Mouse (Mus musculus): Measurements from ENCODE around the gene Mfap1a.
A peak's percentile ranks its signal among the peaks of the same experiment; 100 is the strongest.
"Not testable (repeated sequence)": the region's sequence is repeated elsewhere in the genome, so short reads cannot be mapped to it uniquely, and the experiment has no call there.

Mfap1a gene

DNA sequence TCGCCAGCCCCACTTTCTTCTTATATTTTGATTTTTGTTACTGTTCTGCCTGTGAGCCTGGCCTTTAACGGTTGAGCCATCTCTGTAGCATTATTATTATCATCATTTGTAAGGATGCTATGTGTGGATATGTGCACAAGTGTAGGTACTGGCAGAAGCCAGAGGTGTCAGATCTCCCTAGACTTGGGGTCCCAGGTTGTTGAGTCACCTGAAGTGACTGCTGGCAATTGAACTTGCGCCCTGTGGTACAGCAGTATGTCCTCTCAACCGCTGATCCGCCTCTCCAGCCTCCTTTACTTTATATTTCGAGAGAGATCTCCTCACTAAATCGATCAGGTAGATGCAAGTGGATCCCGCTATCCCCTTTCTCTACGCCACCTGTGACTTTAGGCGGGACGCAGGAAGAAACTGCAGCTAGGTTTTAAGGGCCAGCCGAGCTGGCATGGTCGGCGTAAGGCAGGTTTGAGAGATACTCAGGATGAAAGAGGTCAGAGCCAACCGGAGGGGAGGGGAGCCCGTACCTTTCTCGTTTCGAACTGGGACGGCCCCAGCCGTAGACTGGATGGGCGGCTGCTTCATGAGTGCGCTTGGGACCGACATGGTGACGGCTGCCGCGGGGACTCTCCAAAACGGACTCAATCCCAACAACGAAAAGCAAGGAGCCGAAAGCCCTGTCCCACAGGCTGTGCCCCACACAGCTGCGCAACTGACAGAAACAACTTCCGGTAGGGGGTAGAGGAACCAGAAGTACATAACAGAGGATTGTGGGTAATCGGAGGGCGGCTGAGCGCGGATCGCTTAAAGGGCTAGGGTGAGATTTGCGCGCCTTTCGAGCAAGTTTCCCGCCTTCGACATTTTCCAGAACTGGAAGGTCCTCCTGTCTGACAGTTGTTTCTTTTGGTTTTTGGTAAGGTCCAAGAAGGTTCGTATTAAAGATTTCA, at the start of gene Mfap1a, which contains the start of gene Wdr76:
Gene Mfap1a, minus strand, starts transcription at position 724 of the 941 bp plus-strand sequence.
Gene Wdr76, plus strand, starts transcription at position 782 of the 941 bp plus-strand sequence.
- DNase-seq (ENCODE audit: low spot score) = peak; percentile 91

DNA sequence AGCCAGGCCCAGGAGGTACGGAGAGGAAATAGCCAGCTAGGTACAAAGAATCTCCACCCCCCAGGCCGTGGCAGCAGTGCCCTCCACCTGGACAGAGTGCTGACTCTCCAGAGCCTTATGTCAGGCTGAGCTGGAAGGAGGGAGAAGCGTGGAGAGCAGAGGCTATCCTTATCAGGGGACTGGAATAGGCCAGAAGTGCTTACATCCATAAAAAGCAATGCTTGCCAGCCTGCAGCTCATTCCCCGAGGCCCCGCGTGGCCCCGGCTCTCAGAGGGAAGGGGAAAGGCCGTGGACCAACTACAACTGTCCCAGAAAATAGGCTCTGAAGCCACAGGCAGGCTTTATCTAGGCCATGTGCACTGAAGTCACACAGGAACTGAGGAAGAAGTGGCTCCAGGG, 44.8 kb upstream of the Mfap1a start:
- DNase-seq (ENCODE audit: low spot score) = peak; percentile 72

DNA sequence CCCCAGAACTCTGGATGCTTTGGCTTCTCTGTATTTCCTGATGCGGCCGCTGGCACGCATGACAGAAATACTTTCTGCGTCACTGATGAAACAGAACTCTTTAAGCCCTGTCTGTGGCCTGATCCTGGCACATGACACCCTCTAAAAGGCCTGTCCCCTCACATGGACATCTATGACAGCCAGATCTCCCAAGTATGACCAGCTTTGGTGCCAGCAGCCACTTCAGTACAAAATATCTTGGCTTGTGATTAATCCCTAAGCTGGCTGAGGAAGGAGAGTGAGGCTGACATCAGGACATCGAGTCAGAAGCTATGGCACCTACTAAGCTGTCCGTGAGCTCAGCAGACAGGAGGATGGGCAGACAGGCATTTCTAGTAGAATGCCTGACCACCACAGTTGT, 43.2 kb upstream of the Mfap1a start:
- DNase-seq (ENCODE audit: low spot score) = no peak

DNA sequence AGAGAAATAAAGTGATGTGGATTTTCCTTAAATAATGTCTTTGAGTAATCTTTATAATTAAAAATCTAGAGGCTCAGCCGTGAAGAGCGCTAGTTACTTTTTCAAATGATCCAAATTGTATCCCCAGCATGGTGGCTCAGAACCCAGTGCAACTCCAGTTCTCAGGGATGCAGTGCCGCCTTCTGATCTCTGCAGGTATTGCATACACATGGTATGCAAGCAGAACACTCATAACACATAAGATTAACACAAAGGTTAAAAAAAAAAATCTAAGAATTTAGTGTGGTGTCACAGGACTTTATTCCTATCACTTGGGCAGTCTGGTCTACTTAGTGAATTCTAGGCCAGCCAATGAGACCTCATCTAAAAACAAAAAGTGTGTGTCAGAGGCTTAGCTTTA, 38.4 kb upstream of the Mfap1a start:
- no peak for DNase-seq (ENCODE audit: low spot score)

DNA sequence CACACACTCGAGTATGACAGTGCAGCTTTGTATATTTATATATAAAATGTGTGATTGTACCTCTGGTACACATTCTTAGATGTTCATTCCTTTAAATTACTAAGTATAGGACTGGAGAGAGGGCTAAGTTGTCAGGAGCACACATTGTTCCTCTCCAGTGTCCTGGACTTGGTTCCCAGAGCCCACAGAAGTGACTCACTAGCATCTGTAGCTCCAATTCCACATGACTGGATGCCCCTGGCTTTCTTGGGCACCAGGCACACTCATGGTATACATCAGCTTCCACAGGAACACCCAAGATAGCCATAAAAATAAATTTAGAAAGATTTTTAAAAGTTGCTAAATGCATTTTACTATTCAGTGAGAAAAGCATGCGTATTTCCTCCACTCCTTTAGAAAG, 18.6 kb upstream of the Mfap1a start:
- no peak for DNase-seq (ENCODE audit: low spot score)

DNA sequence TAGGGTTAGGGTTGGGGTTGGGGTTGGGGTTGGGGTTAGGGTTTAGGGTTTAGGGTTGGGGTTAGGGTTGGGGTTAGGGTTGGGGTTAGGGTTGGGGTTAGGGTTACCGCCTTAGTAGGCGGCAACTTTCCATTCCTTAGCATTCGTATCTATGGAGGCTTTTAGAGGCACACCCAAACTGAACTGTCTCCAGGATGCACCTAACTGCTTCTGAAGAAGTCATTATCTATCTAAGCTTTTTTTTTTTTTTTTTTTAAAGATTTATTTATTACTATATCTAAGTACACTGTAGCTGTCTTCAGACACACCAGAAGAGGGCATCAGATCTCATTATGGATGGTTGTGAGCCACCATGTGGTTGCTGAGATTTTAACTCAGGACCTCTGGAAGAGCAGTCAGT, 16.4 kb upstream of the Mfap1a start:
- not testable (repeated sequence) for DNase-seq (ENCODE audit: low spot score)

DNA sequence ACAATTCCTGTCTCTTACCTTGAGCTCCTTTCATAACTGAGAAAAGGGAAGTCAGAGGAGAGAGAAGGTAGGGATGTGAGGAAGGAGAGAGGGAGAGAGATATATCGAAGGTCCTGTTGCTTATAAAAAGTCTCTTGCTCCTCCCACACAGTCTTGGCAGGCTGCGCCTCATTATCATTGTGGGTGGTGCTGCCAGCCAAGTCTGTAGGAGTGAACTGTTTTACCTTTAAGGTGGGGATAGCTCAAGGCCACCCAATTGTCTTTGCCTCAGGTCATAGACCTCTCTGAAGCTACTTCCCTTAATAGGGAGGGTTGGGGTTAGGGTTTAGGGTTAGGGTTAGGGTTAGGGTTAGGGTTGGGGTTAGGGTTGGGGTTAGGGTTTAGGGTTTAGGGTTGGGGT, 15.5 kb upstream of the Mfap1a start:
- no peak for DNase-seq (ENCODE audit: low spot score)

DNA sequence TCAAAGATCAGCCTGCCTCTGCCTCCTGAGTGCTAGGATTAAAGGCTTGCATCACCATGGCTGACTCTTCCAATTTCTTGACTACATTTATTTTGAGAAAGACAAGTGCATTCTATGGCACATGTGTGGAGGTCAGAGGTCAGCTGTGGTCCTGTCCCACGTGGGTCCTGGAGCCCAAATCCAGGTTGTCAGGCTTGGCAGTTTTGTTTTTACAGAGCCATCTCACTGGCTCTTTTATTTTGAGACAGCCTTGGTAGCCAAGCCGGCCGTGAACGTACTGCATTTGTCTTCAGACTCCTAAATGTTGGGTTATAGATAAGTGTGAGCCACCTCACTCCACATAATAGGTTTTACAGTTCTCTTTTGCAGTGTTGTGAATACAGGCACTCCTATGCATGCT, 12.2 kb upstream of the Mfap1a start:
- DNase-seq (ENCODE audit: low spot score) = not testable (repeated sequence)

DNA sequence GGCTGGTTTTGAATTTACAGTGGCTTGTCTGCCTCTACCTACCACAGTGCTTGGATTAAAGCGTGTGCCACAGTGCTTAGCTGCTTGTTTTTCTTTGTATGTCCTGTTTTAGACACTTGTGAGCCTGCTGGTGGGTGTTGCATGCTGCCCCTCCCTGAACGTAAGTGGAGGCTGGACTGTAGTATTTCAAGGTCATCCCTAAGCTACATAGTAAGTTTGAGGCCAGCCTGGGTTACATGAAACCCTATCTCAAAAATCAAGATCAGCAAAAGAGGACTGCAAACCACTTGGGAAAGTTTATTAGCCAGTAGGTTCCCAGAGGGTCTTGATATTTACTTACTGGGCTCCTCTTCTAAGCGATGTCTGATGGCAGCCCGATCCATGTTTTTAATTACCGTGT, 11.6 kb upstream of the Mfap1a start:
- DNase-seq (ENCODE audit: low spot score) = no peak

DNA sequence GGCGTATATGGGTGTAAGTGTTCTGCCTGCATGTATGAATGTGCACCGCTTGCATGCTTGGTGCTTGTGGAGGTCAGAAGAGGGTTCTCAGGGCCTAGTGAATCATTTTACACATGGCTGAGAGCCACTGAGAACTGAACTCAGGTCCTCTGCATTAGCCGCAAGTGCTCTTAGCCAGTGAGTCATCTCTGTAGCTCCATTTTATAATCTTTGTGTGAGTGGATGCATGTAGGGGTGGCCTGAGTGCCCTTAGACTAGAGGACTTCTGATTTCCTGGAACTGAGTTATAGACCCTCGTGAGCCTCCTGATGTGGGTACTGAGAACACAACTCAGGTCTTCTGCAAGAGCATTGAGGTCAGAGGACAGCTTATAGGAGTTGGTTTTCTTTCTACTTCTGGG, 7.7 kb upstream of the Mfap1a start:
- no peak for DNase-seq (ENCODE audit: low spot score)

DNA sequence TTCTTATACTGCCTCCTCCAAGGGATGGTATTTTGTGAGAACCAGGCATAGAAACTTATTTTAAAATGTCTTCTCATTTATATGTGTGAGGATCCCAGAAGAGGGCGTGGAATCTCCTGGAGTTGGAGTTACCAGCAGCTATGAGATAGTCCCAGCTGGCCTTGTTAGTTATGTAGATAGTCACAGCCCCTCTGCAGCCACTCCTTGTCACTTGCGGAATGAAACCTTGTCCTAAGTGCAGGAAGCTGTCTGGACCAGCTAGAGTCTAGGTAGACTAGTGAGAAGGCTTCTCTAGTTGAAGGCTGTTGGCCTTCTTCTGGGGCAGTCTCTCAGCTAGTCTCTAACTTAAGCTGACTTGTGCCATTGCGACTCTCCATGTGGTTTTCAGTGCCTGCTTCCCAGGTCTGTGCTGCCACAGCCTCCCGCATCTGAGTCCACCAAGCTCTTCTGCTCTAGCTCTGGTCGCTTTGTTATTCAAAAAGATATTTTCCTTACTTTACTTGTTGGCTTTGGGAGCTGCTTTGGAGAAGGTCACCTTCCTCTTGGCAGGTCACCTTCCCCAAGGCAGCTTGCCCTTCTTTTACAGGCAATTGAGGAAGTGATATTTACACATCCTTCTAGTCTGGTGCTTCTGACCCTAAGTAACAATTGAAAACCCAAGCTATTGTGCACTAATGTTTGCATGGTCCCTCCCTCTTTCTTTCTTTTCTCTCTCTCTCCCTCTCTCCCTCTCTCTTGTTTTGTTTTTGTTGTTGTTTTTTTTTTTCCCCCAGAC, 6.7 kb upstream of the Mfap1a start:
- not testable (repeated sequence) for DNase-seq (ENCODE audit: low spot score)

DNA sequence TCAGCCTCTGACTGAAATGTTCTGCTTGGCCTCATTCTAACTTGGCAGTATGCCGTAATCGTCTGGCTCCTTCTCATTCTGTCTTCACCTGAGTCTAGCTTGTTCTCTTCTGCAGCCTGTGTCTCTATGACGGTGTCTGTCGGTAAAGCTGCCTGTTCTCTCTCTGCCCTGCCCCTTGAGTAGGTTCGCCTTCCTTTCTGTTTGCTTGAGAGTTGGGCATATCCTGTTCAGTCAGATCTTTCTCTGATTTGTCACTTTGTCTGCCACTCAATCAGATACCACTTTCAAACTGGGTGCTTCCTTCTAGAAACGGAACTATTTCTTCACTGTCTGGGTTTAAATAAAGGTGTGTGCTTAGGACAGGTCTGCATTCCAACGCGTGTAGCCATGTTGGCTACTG, 4.9 kb upstream of the Mfap1a start:
- no peak for DNase-seq (ENCODE audit: low spot score)

DNA sequence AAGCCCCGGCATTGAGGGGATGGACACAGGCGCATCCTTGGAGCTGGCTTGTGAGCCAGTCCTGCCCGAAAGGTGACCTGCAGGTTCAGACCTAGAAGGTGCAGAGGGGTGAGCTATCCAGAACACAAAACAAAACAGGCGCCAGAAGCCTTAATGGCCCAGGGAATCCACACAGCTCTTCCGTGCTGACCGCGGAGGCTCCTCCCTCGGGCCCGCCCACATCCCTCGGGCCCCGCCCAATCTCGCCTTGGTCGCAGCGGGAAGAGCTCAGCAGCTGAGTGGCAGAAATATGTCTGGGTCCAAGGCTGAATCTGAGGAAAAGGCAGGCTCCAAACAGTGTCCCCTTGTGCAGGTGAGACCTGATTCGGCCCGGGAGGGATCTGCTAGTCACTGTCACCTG, 3.1 kb upstream of the Mfap1a start:
- DNase-seq (ENCODE audit: low spot score) = peak; percentile 37

DNA sequence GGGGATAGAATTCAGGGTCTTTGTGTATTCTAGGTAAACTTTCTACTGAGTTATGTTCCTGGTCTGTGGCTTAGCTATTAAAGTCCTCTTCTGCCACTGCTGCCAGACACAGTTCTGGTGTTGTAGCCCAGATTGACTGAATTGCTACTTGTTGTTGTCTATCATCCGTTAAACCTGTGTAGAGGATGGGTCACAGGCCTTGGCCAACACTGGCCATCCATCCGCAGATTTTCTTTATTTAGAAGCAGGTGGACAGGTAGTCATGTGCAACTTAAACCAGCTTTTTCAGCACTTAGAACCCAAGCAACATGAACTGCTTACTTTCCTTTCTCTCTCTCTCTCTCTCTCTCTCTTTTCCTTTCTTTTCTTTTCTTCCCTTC, 1.5 kb upstream of the Mfap1a start:
- no peak for DNase-seq (ENCODE audit: low spot score)

DNA sequence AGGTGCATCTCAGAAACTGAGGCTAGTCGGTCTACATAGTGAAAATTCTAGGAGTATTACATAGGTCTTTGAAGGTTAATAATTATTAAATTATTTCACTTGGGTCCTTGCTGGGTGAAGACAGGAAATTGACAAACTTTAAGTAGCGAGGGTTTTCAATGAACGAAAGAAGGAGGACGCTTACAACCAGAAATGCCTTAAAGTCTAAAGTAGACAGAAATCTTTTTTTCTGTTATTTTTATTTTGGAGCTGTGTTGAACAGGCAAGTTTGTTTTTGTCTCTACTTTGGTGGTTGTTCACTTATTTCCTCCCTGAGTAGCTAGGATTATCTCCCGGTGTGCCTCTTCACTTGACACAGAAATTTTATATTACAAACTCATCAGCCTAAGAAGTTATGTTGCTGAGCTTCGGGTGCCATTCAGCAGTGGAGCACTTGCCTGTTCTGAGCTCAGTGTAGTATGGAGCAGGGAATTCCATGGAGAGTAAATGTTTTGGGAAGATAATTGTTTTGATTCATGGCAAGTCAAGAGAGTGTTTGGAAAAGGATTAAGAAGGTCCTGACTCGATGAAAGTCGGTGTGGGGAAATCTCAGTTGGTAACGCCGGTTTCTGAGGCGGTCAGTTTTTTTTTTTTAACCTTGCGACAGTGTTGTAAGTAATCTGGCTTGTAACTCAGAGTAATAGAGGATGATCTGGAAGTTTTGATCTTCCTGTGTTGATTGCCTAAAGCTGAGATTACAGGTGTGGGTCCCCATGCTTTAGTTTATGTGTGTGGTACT, 897 bp upstream of the Mfap1a start:
- no peak for DNase-seq (ENCODE audit: low spot score)

DNA sequence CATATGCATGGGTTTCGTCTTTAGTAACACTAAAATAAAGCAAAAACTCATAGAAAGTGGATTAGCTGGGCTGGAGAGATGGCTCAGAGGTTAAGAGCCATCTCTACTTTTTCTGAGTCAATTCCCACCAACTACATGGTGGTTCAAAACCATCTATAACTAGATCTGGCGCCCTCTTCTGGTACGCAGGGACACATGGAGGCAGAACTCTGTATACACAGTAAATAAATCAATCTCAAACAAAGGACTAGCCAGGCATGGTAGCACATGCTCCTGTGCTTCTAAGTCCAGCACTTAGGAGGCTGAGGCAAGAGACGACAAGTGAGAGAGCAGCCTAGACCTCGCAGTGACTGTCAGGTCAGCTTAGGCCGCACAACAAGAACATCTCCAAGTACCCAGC, 4.9 kb downstream of the Mfap1a start:
- not testable (repeated sequence) for DNase-seq (ENCODE audit: low spot score)

DNA sequence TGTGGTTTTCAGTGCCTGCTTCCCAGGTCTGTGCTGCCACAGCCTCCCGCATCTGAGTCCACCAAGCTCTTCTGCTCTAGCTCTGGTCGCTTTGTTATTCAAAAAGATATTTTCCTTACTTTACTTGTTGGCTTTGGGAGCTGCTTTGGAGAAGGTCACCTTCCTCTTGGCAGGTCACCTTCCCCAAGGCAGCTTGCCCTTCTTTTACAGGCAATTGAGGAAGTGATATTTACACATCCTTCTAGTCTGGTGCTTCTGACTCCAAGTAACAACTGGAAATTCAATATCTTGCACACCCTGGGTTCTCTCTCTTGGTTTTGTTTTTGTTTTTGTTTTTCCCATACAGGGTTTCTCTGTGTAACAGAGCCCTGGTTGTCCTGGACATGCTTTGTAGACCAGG, 22.1 kb downstream of the Mfap1a start:
- not testable (repeated sequence) for DNase-seq (ENCODE audit: low spot score)

DNA sequence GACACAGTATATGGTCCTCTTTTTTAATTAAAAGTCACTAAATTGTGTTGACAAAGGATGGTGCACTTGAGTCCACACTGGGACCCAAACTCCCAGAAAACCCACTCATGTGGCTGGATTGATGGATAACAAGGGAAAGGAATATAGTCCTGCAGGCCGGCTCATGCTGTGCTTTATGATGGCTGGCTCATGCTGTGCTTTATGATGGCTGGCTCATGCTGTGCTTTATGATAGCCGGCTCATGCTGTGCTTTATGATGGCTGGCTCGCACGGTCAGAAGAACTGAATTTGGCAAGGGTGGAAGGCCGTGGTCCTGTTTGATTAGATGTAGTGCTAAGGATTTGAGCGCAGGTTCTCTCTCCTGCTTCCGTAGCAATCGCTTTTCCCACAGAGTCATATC, 22.9 kb downstream of the Mfap1a start:
- no peak for DNase-seq (ENCODE audit: low spot score)

DNA sequence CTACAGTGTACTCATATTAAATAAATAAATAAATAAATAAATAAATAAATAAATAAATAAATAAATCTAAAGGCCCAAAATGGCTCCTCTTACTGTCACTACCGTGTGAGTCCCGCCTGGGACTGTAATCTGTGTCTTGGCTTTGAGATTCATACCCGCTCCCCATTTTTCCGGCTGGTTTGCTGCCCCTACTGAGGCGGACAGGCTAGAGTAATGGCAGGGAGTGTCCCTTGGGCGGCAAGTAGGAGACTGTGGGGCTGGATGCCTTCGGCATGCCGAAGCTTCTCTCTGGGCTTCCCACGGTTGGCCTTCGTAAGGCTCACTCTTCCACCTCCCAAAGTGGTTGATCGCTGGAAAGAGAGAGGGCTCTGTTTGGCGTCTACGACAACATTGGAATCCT, 25.5 kb downstream of the Mfap1a start:
- DNase-seq (ENCODE audit: low spot score) = not testable (repeated sequence)

DNA sequence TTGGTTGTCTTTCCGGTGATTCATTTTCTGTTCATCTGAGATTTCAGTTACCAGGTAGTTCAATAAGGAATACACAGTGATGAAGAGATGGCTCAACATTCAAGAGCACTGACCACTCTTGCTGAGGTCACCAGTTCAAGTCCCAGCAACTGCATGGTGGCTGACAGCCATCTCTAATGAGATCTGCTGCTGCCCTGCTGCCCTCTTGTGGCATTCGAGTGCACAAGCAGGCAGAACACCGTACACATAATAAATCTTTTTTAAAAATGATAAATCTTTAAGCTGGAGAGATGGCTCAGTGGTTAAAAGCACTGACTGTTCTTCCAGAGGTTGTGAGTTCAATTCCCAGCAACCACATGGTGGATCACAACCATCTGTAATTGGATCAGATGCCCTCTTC, 26.0 kb downstream of the Mfap1a start:
- DNase-seq (ENCODE audit: low spot score) = peak; percentile 63

DNA sequence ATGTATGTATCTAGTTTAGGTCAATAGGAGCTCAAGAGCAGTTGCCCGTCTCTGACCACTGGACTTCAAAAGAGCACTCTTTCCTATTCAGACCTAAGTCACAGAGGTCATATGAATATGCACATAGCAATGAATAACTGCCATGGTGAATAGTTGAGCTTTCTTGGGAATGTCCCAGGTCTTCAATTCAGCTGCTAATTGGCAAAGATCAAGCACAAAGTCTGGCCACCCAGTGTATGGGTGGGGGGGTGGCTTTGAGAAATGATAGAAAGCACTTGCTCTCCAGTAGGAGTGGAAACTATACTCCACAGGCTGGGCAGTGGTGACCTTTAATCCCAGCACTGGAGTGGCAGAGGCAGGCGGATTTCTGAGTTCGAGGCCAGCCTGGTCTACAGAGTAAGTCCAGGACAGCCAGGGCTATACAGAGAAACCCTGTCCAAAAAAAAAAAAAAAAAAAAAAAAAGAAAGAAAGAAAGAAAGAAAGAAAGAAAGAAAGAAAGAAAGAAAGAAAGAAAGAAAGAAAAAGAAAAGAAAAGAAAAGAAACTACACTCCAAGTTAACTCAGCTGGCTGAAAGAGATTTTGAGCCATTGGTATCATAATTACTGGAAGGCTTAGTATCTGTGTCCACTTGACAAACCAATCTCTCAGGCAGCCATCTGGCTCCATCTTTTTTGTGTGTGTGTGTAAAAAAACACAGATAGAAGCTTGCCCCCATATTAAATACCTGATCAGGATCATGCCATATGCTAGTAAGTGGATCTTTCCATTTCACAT, 28.8 kb downstream of the Mfap1a start:
- no peak for DNase-seq (ENCODE audit: low spot score)

DNA sequence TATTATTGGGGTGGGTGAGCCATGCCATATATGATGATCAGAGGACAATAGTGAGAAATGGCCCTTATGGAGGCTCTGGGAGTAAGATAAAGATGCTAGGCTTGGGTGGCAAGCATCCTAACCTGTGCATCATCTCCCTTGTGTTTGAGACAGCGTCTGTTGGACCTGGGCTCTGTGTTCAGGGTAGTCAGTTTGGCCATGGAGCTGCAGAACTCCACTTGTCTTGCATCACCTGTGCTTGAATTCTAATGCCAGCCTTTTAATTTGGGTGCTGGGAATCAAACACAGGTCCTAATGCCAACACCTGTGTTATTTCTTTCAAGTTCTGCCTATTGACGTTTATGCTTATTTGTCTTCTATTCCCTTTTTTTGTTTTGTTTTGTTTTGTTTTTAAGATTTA, 31.2 kb downstream of the Mfap1a start:
- DNase-seq (ENCODE audit: low spot score) = not testable (repeated sequence)
